Mouse (Mus musculus) cerebellum, adult 11-12 months (tissue): Measurements from ENCODE around the gene Tnfrsf18.
A peak's percentile ranks its signal among the peaks of the same experiment; 100 is the strongest.

Experiments used
- DNase-seq: peaks from one replicate; pipeline ENCODE4 v3.0.0; 2022

Tnfrsf18 gene

GRCm38 (mm10) chr4:156033476-156034119 is 7.6 kb downstream of the Tnfrsf18 start:
- peak; percentile 56 for DNase-seq

- no peak for DNase-seq
Measured at GRCm38 (mm10) chr4:156034301-156034700, 8.3 kb downstream of the Tnfrsf18 start.

- peak; percentile 9 for DNase-seq
Measured at GRCm38 (mm10) chr4:156034901-156035300, 8.9 kb downstream of the Tnfrsf18 start.

- no peak for DNase-seq
Measured at GRCm38 (mm10) chr4:156044754-156045153, 18.8 kb downstream of the Tnfrsf18 start.

- DNase-seq, result no peak
Measured at GRCm38 (mm10) chr4:156049779-156050178, 23.8 kb downstream of the Tnfrsf18 start.

GRCm38 (mm10) chr4:156050391-156050980 is 24.5 kb downstream of the Tnfrsf18 start:
- no peak for DNase-seq

GRCm38 (mm10) chr4:156053113-156053512 is 27.1 kb downstream of the Tnfrsf18 start:
- DNase-seq, result no peak

- no peak for DNase-seq
Measured at GRCm38 (mm10) chr4:156054130-156054529, 28.2 kb downstream of the Tnfrsf18 start.

- DNase-seq, result no peak
Measured at GRCm38 (mm10) chr4:156054606-156055005, 28.6 kb downstream of the Tnfrsf18 start.

GRCm38 (mm10) chr4:156055173-156055572 is 29.2 kb downstream of the Tnfrsf18 start:
- DNase-seq, result no peak

- no peak for DNase-seq
Measured at GRCm38 (mm10) chr4:156057702-156058101, 31.7 kb downstream of the Tnfrsf18 start.

GRCm38 (mm10) chr4:156058826-156059225 is 32.9 kb downstream of the Tnfrsf18 start:
- no peak for DNase-seq

- DNase-seq, result no peak
Measured at GRCm38 (mm10) chr4:156059261-156059660, 33.3 kb downstream of the Tnfrsf18 start, which contains the start of gene Ttll10. Gene Ttll10, minus strand, starts transcription at chr4:156059414.

- DNase-seq, result no peak
Measured at GRCm38 (mm10) chr4:156059713-156060112, 33.7 kb downstream of the Tnfrsf18 start.

GRCm38 (mm10) chr4:156063861-156064509 is 38.0 kb downstream of the Tnfrsf18 start:
- DNase-seq, result no peak

- no peak for DNase-seq
Measured at GRCm38 (mm10) chr4:156064510-156064897, 38.5 kb downstream of the Tnfrsf18 start.

- DNase-seq, result no peak
Measured at GRCm38 (mm10) chr4:156065156-156065894, 39.4 kb downstream of the Tnfrsf18 start.

- no peak for DNase-seq
Measured at GRCm38 (mm10) chr4:156067256-156067949, 41.4 kb downstream of the Tnfrsf18 start.

- DNase-seq, result no peak
Measured at GRCm38 (mm10) chr4:156069701-156070100, 43.7 kb downstream of the Tnfrsf18 start.

- DNase-seq, result no peak
Measured at GRCm38 (mm10) chr4:156070276-156070675, 44.3 kb downstream of the Tnfrsf18 start.

GRCm38 (mm10) chr4:156070716-156071115 is 44.8 kb downstream of the Tnfrsf18 start:
- no peak for DNase-seq

GRCm38 (mm10) chr4:156076911-156077382 is 51.0 kb downstream of the Tnfrsf18 start:
- DNase-seq, result no peak
